In the genomic region with DNA sequence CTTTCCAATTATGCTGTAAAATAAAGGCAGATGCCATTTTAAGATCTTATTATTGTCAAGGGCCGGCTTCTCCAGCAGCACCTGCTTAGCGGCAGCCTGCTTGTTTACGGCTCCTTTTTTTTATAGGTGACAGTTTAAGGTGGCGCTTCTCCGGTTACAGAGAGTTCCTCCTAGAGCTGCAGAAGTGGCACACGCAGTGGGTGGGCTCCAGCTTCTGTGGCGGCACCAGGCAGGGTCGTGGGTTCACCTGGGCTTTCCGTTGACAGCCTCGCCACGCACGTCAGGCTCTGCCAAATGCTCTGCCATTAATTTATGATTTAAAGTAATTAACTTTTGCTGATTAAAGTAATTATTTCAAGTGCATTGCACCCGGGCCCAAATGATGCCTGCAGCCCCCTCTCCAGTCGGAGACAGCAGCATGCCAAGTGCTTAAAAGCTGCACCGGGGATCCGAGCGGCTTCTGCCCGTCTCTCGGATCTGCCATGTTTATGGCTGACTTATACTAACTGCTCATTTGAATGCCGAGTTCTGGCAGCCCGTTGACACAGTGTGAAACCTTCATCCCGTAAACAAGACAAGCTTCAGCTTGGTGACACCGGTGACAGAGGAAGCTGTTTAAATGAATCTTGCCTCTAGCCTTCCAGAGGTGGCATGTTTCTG, we compare ENCODE assay signal across 8 mouse cellular contexts.
DNase-seq lines count a peak whose midpoint lies in the region; ATAC-seq lines count a peak whose summit lies in the region.

No protein-coding gene starts in this region.

- DNase-seq in cerebellum, postnatal 10 days = peak; percentile 30
- DNase-seq in lung, postnatal 4 days = no peak
- peak; percentile 14 to 32 for DNase-seq in kidney, postnatal 4 days
- peak; percentile 73 for DNase-seq in retina, postnatal 1 day
- DNase-seq in adipocyte (ENCODE audit: low spot score) = no peak

- H3K4me3 ChIP-seq in lung, embryonic 16.5 days (ENCODE audit: low read length) = peak overlapping the region; percentile 4; the same call in 1 of the 2 replicates
- no peak overlapping the region for H3K4me3 ChIP-seq in liver, embryonic 12.5 days

- H3K27me3 ChIP-seq in lung, embryonic 16.5 days (ENCODE audit: control insufficient read depth, insufficient read depth, low read depth, low read length) = peaks cover 7% of the 10 kb centered on the region
- peaks cover 23% of the 10 kb centered on the region for H3K27me3 ChIP-seq in liver, embryonic 12.5 days (replicated peaks)

- no peaks in the 10 kb centered on the region for H3K9me3 ChIP-seq in lung, embryonic 16.5 days (ENCODE audit: control insufficient read depth, low read length)
- H3K9me3 ChIP-seq in liver, embryonic 12.5 days (replicated peaks) = no peaks in the 10 kb centered on the region

- no peaks in the 10 kb centered on the region for H3K36me3 ChIP-seq in lung, embryonic 16.5 days (ENCODE audit: control insufficient read depth, insufficient read depth, low read length)
- H3K36me3 ChIP-seq in liver, embryonic 12.5 days = no peaks in the 10 kb centered on the region

- H3K27ac ChIP-seq in lung, embryonic 16.5 days (ENCODE audit: low read length) = no peak overlapping the region
- no peak overlapping the region for H3K27ac ChIP-seq in liver, embryonic 12.5 days

- H3K4me1 ChIP-seq in lung, embryonic 16.5 days (replicated peaks; ENCODE audit: control insufficient read depth, insufficient read depth, low read length) = no peaks in the 10 kb centered on the region
- no peaks in the 10 kb centered on the region for H3K4me1 ChIP-seq in liver, embryonic 12.5 days

- 22% methylated on average over 23 of the region's 23 CpGs for WGBS in lung, embryonic 16.5 days
- 39% methylated on average over 23 of the region's 23 CpGs for WGBS in liver, embryonic 12.5 days (ENCODE audit: insufficient replicate concordance)

- H3K9ac ChIP-seq in lung, embryonic 16.5 days (ENCODE audit: low read length) = no peak overlapping the region
- H3K9ac ChIP-seq in liver, embryonic 12.5 days = no peak overlapping the region

- H3K4me2 ChIP-seq in lung, embryonic 16.5 days (ENCODE audit: low read depth, low read length) = peak overlapping the region; percentile 28
- H3K4me2 ChIP-seq in liver, embryonic 12.5 days = no peak overlapping the region

- no peak for ATAC-seq in cerebellum, adult (ENCODE audit: insufficient number of reproducible peaks, low FRiP score, low TSS enrichment)
- ATAC-seq in lung, embryonic 16.5 days (ENCODE audit: low read depth) = no peak
- no peak for ATAC-seq in liver, embryonic 12.5 days

Comparison
In these comparisons a context has a peak if more than half of its experiments do, and no peak if none do; other contexts are left out.
1. DNase-seq: peak in cerebellum, postnatal 10 days (2 of 2), kidney, postnatal 4 days (2 of 2) and retina, postnatal 1 day (single experiment); none in lung, postnatal 4 days (0 of 2) and adipocyte (single experiment).